Mouse (Mus musculus) midbrain, embryonic 16.5 days (tissue): Measurements from ENCODE around the gene Rras. TPM values are rescaled to one million over a fixed set of nuclear protein-coding genes. Genes with fewer than 3 reads are reported as not detected.

ENCODE experiments used
- ATAC-seq: fragments of 200-750 bp; cut with Nextera tagmentation; 2 replicates; pipeline ENCODE4 v1.8.0; 2017; ENCODE audit warnings: moderate TSS enrichment
- H3K27ac ChIP-seq: fragments of 300-500 bp; sonication (generic); 2 replicates; pipeline ENCODE4 v1.5.1; 2014; ENCODE audit warnings: mild to moderate bottlenecking, low read length, mixed read lengths
- H3K27me3 ChIP-seq: fragments of 300-500 bp; sonication (generic); 2 replicates; pipeline ENCODE4 v1.6.1; 2014; ENCODE audit warnings: low read depth, low read length, mixed read lengths; ENCODE audit not compliant: control insufficient read depth, insufficient read depth
- H3K36me3 ChIP-seq: fragments of 300-500 bp; sonication (generic); 2 replicates; pipeline ENCODE4 v1.6.1; 2014; ENCODE audit warnings: mild to moderate bottlenecking, low read length, moderate library complexity, mixed read lengths; ENCODE audit not compliant: control insufficient read depth, insufficient read depth
- H3K4me1 ChIP-seq: fragments of 300-500 bp; sonication (generic); 2 replicates; pipeline ENCODE4 v1.6.1; 2014; ENCODE audit warnings: mild to moderate bottlenecking, low read length, mixed read lengths; ENCODE audit not compliant: control insufficient read depth, insufficient read depth
- H3K4me2 ChIP-seq: fragments of 300-500 bp; sonication (generic); 2 replicates; pipeline ENCODE4 v1.6.1; 2014; ENCODE audit warnings: mild to moderate bottlenecking, low read length, mixed read lengths
- H3K4me3 ChIP-seq: fragments of 300-500 bp; sonication (generic); 2 replicates; pipeline ENCODE4 v1.5.1; 2014; ENCODE audit warnings: low read depth, mild to moderate bottlenecking, low read length, moderate library complexity, mixed read lengths
- H3K9ac ChIP-seq: fragments of 300-500 bp; sonication (generic); 2 replicates; pipeline ENCODE4 v1.6.1; 2014; ENCODE audit warnings: low read depth, low read length, mixed read lengths
- H3K9me3 ChIP-seq: fragments of 300-500 bp; sonication (generic); replicated peaks from 2 replicates; pipeline ENCODE4 v1.6.1; 2014; ENCODE audit warnings: mild to moderate bottlenecking, low read length, mixed read lengths; ENCODE audit not compliant: control insufficient read depth, poor library complexity, severe bottlenecking
- WGBS: fragments of 180-500 bp; shearing (Covaris S2); extraction: QIAGEN DNeasy Blood & Tissue Kit; methylation state at CpG from one replicate; pipeline ENCODE4 v1.1.7; 2014; 5-methylcytosine and 5-hydroxymethylcytosine counted together
- polyA plus RNA-seq: library from polyadenylated mRNA; unstranded; fragments of >200 nt; fragmentation: Nextera tagmentation; extraction: Ambion mirVana; gene quantifications from 2 replicates; pipeline ENCODE4 v1.2.1, GENCODE M21; 2015

Rras gene
- polyA plus RNA-seq, 1 experiment from 2014 or later = 12.4 TPM

- Histone ChIP-seq H3K9me3 (no peaks in the 10 kb centered on the region), H3K4me1 (peaks cover 26% of the 10 kb centered on the region), H3K9ac (no peak overlapping the region), H3K27me3 (no peaks in the 10 kb centered on the region), H3K4me3 (no peak overlapping the region), H3K27ac (no peak overlapping the region), H3K4me2 (no peak overlapping the region), H3K36me3 (peaks cover 29% of the 10 kb centered on the region)
- ATAC-seq = no peak
- 29% methylated on average over 6 of the region's 6 CpGs for WGBS
Measured at GRCm38 (mm10) chr7:44983085-44983484, 34.7 kb upstream of the Rras start.

- no peaks in the 10 kb centered on the region for H3K27me3 ChIP-seq
- ATAC-seq = no peak
- no peaks in the 10 kb centered on the region for H3K9me3 ChIP-seq
- WGBS = 54% methylated on average over 7 of the region's 7 CpGs
- H3K9ac ChIP-seq = 0 out of 2 replicates have a peak overlapping the region, but pooled peaks have one; percentile 32
- H3K4me1 ChIP-seq = peaks cover 33% of the 10 kb centered on the region
- H3K4me3 ChIP-seq = peak overlapping the region; percentile 76
- peak overlapping the region; percentile 75 for H3K4me2 ChIP-seq
- H3K36me3 ChIP-seq = peaks cover 20% of the 10 kb centered on the region
- H3K27ac ChIP-seq = peak overlapping the region; percentile 19; the same call in 1 of the 2 replicates
Measured at GRCm38 (mm10) chr7:44983944-44984832, 33.6 kb upstream of the Rras start.

- H3K36me3 ChIP-seq = peaks cover 18% of the 10 kb centered on the region
- H3K27ac ChIP-seq = peak overlapping the region; percentile 19; the same call in 1 of the 2 replicates
- H3K4me1 ChIP-seq = peaks cover 34% of the 10 kb centered on the region
- ATAC-seq = no peak
- H3K9me3 ChIP-seq = no peaks in the 10 kb centered on the region
- peak overlapping the region; percentile 76 for H3K4me3 ChIP-seq
- 42% methylated on average over 3 of the region's 3 CpGs for WGBS
- H3K9ac ChIP-seq = 0 out of 2 replicates have a peak overlapping the region, but pooled peaks have one; percentile 32
- H3K27me3 ChIP-seq = no peaks in the 10 kb centered on the region
- peak overlapping the region; percentile 75 for H3K4me2 ChIP-seq
Measured at GRCm38 (mm10) chr7:44984833-44985164, 33.0 kb upstream of the Rras start.

- peak overlapping the region; percentile 94 for H3K27ac ChIP-seq
- H3K36me3 ChIP-seq = peaks cover 13% of the 10 kb centered on the region
- H3K9me3 ChIP-seq = no peaks in the 10 kb centered on the region
- H3K4me1 ChIP-seq = peaks cover 34% of the 10 kb centered on the region
- ATAC-seq = peak; percentile 1
- peak overlapping the region; percentile 88 for H3K9ac ChIP-seq
- peak overlapping the region; percentile 76 for H3K4me3 ChIP-seq
- under 1% methylated on average over 42 of the region's 45 CpGs for WGBS
- H3K27me3 ChIP-seq = no peaks in the 10 kb centered on the region
- peak overlapping the region; percentile 75 for H3K4me2 ChIP-seq
Measured at GRCm38 (mm10) chr7:44985595-44986191, 32.1 kb upstream of the Rras start.

GRCm38 (mm10) chr7:44986192-44986878, 31.4 kb upstream of the Rras start, which contains the start of gene Prmt1:
TSS of gene Prmt1 (minus strand) at chr7:44986568.
- ATAC-seq = peak; percentile 97
- H3K9me3 ChIP-seq = no peaks in the 10 kb centered on the region
- WGBS = 0% methylated on average over 38 of the region's 42 CpGs

GRCm38 (mm10) chr7:44986879-44987718, 30.7 kb upstream of the Rras start:
- peak overlapping the region; percentile 74 for H3K4me2 ChIP-seq
- no peaks in the 10 kb centered on the region for H3K9me3 ChIP-seq
- ATAC-seq = peak; percentile 29
- no peaks in the 10 kb centered on the region for H3K36me3 ChIP-seq
- 1% methylated on average over 29 of the region's 29 CpGs for WGBS
- H3K27me3 ChIP-seq = no peaks in the 10 kb centered on the region
- H3K4me1 ChIP-seq = peaks cover 34% of the 10 kb centered on the region
- peak overlapping the region; percentile 78 for H3K9ac ChIP-seq
- peak overlapping the region; percentile 91 for H3K27ac ChIP-seq
- peak overlapping the region; percentile 63 for H3K4me3 ChIP-seq

More at GRCm38 (mm10) chr7:44986192-44986878, 31.4 kb upstream of the Rras start, which contains the start of gene Prmt1:
- peak within 1 kb of the TSS; percentile 94 for H3K27ac ChIP-seq
- peak within 1 kb of the TSS; percentile 76 for H3K4me3 ChIP-seq
- peak within 1 kb of the TSS; percentile 88 for H3K9ac ChIP-seq
- no peaks in the 10 kb centered on the region for H3K27me3 ChIP-seq
- H3K36me3 ChIP-seq = peaks cover 6% of the 10 kb centered on the region
- H3K4me1 ChIP-seq = peaks cover 34% of the 10 kb centered on the region
- H3K4me2 ChIP-seq = peak within 1 kb of the TSS; percentile 75

GRCm38 (mm10) chr7:44996672-44997071, 21.1 kb upstream of the Rras start:
- Histone ChIP-seq H3K27ac (no peak overlapping the region), H3K4me2 (peak overlapping the region; percentile 90), H3K9me3 (no peaks in the 10 kb centered on the region), H3K4me3 (peak overlapping the region; percentile 64), H3K27me3 (no peaks in the 10 kb centered on the region), H3K9ac (0 out of 2 replicates have a peak overlapping the region, but pooled peaks have one; percentile 23), H3K36me3 (peaks cover 9% of the 10 kb centered on the region), H3K4me1 (peaks cover 19% of the 10 kb centered on the region)
- 13% methylated on average over 10 of the region's 10 CpGs for WGBS
- ATAC-seq = no peak
